Mouse (Mus musculus) stomach, embryonic 16.5 days (tissue): Measurements from ENCODE around the gene Slain1. TPM values are rescaled to one million over a fixed set of nuclear protein-coding genes. Genes with fewer than 3 reads are reported as not detected.

Experiments
- ATAC-seq: fragments of 200-750 bp; cut with Nextera tagmentation; 2 replicates; pipeline ENCODE4 v1.8.0; 2017; ENCODE audit warnings: moderate number of reproducible peaks, moderate TSS enrichment; ENCODE audit not compliant: insufficient read depth, low FRiP score
- H3K27ac ChIP-seq: fragments of 300-500 bp; sonication (generic); 2 replicates; pipeline ENCODE4 v1.5.1; 2014; ENCODE audit warnings: low read length
- H3K27me3 ChIP-seq: fragments of 300-500 bp; sonication (generic); 2 replicates; pipeline ENCODE4 v1.6.1; 2014; ENCODE audit warnings: low read length, control low read depth, mixed read lengths; ENCODE audit not compliant: control insufficient read depth, insufficient read depth
- H3K36me3 ChIP-seq: fragments of 300-500 bp; sonication (generic); 2 replicates; pipeline ENCODE4 v1.6.1; 2014; ENCODE audit warnings: low read length; ENCODE audit not compliant: control insufficient read depth, insufficient read depth
- H3K4me1 ChIP-seq: fragments of 300-500 bp; sonication (generic); 2 replicates; pipeline ENCODE4 v1.6.1; 2014; ENCODE audit warnings: low read length, control low read depth, mixed read lengths; ENCODE audit not compliant: control insufficient read depth, insufficient read depth
- H3K4me2 ChIP-seq: fragments of 300-500 bp; sonication (generic); 2 replicates; pipeline ENCODE4 v1.6.1; 2014; ENCODE audit warnings: low read depth, low read length, mixed read lengths
- H3K4me3 ChIP-seq: fragments of 300-500 bp; sonication (generic); replicated peaks from 2 replicates; pipeline ENCODE4 v1.5.1; 2014; ENCODE audit warnings: mild to moderate bottlenecking, low read length
- H3K9ac ChIP-seq: fragments of 300-500 bp; sonication (generic); 2 replicates; pipeline ENCODE4 v1.6.1; 2014; ENCODE audit warnings: low read length
- H3K9me3 ChIP-seq: fragments of 300-500 bp; sonication (generic); replicated peaks from 2 replicates; pipeline ENCODE4 v1.6.1; 2016; ENCODE audit warnings: low read length, control low read depth; ENCODE audit not compliant: control insufficient read depth
- WGBS: fragments of 180-500 bp; shearing (Covaris S2); extraction: QIAGEN DNeasy Blood & Tissue Kit; methylation state at CpG from one replicate; pipeline ENCODE4 v1.1.7; 2014; 5-methylcytosine and 5-hydroxymethylcytosine counted together
- polyA plus RNA-seq: library from polyadenylated mRNA; unstranded; fragments of >200 nt; fragmentation: Nextera tagmentation; extraction: Ambion mirVana; gene quantifications from 2 replicates; pipeline ENCODE4 v1.2.1, GENCODE M21; 2015

Gene Slain1
- polyA plus RNA-seq, 1 experiment from 2014 or later = 0.85 TPM

GRCm38 (mm10) chr14:103643933-103644332 lies 6.1 kb upstream of the Slain1 start:
- H3K9ac ChIP-seq = no peak overlapping the region
- H3K4me2 ChIP-seq = no peak overlapping the region
- 63% methylated on average over 3 of the region's 3 CpGs for WGBS

DNA sequence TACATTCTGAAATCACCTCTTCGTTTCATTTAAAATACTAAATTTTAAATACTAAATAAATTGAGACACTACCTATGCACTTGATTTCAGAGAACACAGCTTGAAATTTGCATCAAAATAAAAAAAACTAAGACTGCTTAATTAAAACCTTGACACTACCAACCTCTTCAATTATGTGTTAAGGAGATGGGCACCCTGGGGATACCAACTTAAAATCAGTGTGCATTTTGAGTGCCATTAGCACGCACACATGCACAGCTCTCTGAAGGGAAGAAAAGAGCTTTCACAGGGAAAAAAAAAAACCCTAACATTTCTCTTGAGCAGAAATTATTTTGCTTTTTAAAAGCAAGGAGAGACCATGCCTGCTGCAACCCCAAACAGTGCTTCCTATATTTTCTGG lies 2.0 kb upstream of the Slain1 start:
- 83% methylated on average over 2 of the region's 2 CpGs for WGBS
- ATAC-seq = no peak

More at GRCm38 (mm10) chr14:103643933-103644332, 6.1 kb upstream of the Slain1 start:
- Histone ChIP-seq H3K27me3 (peaks cover 3% of the 10 kb centered on the region; the same call in 1 of the 2 replicates), H3K4me3 (no peak overlapping the region), H3K27ac (no peak overlapping the region), H3K36me3 (no peaks in the 10 kb centered on the region), H3K9me3 (no peaks in the 10 kb centered on the region), H3K4me1 (no peaks in the 10 kb centered on the region)
- no peak for ATAC-seq

DNA sequence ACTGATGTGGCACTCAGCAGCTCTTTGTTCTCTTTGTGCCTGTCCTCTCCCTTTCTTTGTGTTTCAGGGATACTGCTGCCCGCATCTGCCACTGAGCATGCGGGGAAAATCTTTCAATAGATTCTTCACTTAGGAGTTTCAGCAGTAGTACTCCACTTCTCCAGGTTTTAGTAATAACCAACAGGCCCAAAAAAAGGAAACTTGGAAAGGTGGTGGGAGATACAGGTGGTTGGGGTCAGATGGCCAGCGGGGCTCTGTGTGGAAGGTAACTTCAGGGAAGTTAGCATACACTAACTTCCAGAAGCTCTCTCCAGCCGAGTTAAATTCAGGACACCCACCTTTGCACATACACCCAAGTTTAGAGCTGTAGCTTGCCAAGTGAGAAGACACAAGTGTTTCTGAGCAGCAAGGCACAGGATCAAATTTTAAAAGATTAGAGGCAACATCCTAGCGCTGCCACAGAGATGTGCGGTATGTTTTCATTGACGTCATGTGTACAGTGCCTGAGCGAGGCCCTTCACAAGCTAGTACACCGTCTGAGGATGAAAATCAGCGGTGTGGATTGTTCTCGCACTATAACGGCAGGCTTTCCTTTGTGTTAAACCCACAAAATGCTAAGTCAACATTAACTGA lies 1.3 kb upstream of the Slain1 start:
- Histone ChIP-seq H3K4me2 (peak overlapping the region; percentile 20; the same call in 1 of the 2 replicates), H3K9ac (no peak overlapping the region), H3K9me3 (no peaks in the 10 kb centered on the region), H3K36me3 (no peaks in the 10 kb centered on the region), H3K4me1 (peaks cover 3% of the 10 kb centered on the region), H3K27me3 (peaks cover 8% of the 10 kb centered on the region; the same call in 1 of the 2 replicates), H3K27ac (no peak overlapping the region), H3K4me3 (no peak overlapping the region; the same call in 1 of the 2 replicates)
- no peak for ATAC-seq
- 29% methylated on average over 12 of the region's 12 CpGs for WGBS

More for the DNA sequence above, 2.0 kb upstream of the Slain1 start:
- Histone ChIP-seq H3K4me1 (peaks cover 3% of the 10 kb centered on the region), H3K9ac (no peak overlapping the region), H3K27ac (no peak overlapping the region), H3K4me2 (no peak overlapping the region), H3K36me3 (no peaks in the 10 kb centered on the region), H3K4me3 (no peak overlapping the region), H3K9me3 (no peaks in the 10 kb centered on the region), H3K27me3 (peaks cover 8% of the 10 kb centered on the region; the same call in 1 of the 2 replicates)

- Histone ChIP-seq H3K4me3 (no peak overlapping the region), H3K4me1 (peaks cover 3% of the 10 kb centered on the region), H3K36me3 (no peaks in the 10 kb centered on the region), H3K27me3 (peaks cover 8% of the 10 kb centered on the region; the same call in 1 of the 2 replicates), H3K9ac (no peak overlapping the region), H3K27ac (no peak overlapping the region), H3K4me2 (peak overlapping the region; percentile 98), H3K9me3 (no peaks in the 10 kb centered on the region)
- no peak for ATAC-seq
- 49% methylated on average over 4 of the region's 4 CpGs for WGBS
Measured at GRCm38 (mm10) chr14:103649302-103649701, 726 bp upstream of the Slain1 start.

- H3K27ac ChIP-seq = peak overlapping the region; percentile 76
- H3K9ac ChIP-seq = peak overlapping the region; percentile 79
- peak; percentile 74 for ATAC-seq
- peak overlapping the region; percentile 98 for H3K4me2 ChIP-seq
- peaks cover 8% of the 10 kb centered on the region; the same call in 1 of the 2 replicates for H3K27me3 ChIP-seq
- no peaks in the 10 kb centered on the region for H3K9me3 ChIP-seq
- H3K36me3 ChIP-seq = no peaks in the 10 kb centered on the region
- peak overlapping the region; percentile 75 for H3K4me3 ChIP-seq
- peaks cover 3% of the 10 kb centered on the region for H3K4me1 ChIP-seq
- under 1% methylated on average over 56 of the region's 67 CpGs for WGBS
Measured at GRCm38 (mm10) chr14:103650413-103651101, 529 bp downstream of the Slain1 start.

DNA sequence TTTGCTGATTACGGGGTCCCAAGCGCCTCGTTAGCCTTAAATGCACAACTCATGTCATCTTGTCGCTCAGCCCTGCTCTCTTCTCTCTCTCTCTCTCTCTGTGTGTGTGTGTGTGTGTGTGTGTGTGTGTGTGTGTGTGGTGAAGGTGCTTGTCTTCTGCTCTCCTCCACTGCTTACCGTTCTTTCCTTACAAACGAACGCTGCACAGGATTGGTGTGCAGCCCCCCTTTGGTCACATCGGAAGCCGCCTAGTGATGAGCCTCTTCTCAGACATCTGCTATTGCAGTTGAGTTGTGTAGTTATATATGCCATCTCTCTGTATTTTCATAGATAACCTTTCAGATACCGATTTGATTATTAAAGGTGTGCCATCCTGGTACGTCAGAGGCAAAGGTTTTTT lies 1.1 kb downstream of the Slain1 start:
- Histone ChIP-seq H3K36me3 (no peaks in the 10 kb centered on the region), H3K4me1 (peaks cover 3% of the 10 kb centered on the region), H3K9me3 (no peaks in the 10 kb centered on the region), H3K4me2 (peak overlapping the region; percentile 98), H3K27ac (no peak overlapping the region), H3K9ac (peak overlapping the region; percentile 79), H3K4me3 (peak overlapping the region; percentile 75), H3K27me3 (peaks cover 8% of the 10 kb centered on the region; the same call in 1 of the 2 replicates)
- WGBS = 4% methylated on average over 11 of the region's 11 CpGs
- ATAC-seq = no peak

GRCm38 (mm10) chr14:103651562-103651961 lies 1.5 kb downstream of the Slain1 start:
- Histone ChIP-seq H3K27ac (no peak overlapping the region), H3K36me3 (no peaks in the 10 kb centered on the region), H3K9me3 (no peaks in the 10 kb centered on the region), H3K4me2 (peak overlapping the region; percentile 98), H3K4me3 (peak overlapping the region; percentile 75), H3K4me1 (peaks cover 3% of the 10 kb centered on the region), H3K27me3 (peaks cover 8% of the 10 kb centered on the region; the same call in 1 of the 2 replicates), H3K9ac (no peak overlapping the region)
- ATAC-seq = no peak
- 48% methylated on average over 2 of the region's 2 CpGs for WGBS

- Histone ChIP-seq H3K27ac (no peak overlapping the region), H3K9me3 (no peaks in the 10 kb centered on the region), H3K4me1 (peaks cover 3% of the 10 kb centered on the region), H3K36me3 (no peaks in the 10 kb centered on the region), H3K4me3 (no peak overlapping the region), H3K9ac (no peak overlapping the region), H3K27me3 (peaks cover 8% of the 10 kb centered on the region; the same call in 1 of the 2 replicates), H3K4me2 (no peak overlapping the region)
- 87% methylated on average over 5 of the region's 5 CpGs for WGBS
- no peak for ATAC-seq
Measured at GRCm38 (mm10) chr14:103652524-103652923, 2.5 kb downstream of the Slain1 start.

DNA sequence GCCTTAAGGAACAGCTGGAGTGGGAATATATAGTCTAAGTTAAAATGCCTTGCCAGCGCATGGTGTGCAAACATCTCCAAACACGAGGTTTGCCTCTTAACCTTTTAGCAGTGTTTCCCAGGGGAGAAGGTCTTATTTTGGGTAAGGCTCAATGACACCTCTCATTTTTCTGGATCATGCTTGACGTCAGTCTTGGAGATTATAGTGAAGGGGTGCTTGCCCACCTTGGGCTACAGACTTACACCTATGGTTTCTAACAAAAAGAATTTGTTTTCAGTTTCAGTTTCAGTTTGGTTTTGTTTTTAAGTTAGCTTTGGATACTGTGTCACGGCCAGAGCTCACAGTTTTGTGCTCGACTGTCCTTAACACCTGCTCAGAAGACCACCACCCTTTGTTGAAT lies 3.8 kb downstream of the Slain1 start:
- no peak overlapping the region for H3K9ac ChIP-seq
- WGBS = 47% methylated on average over 5 of the region's 5 CpGs

More for the DNA sequence above, 3.8 kb downstream of the Slain1 start:
- peak overlapping the region; percentile 11; the same call in 1 of the 2 replicates for H3K4me3 ChIP-seq
- H3K4me2 ChIP-seq = peak overlapping the region; percentile 32
- no peaks in the 10 kb centered on the region for H3K36me3 ChIP-seq
- no peak overlapping the region for H3K27ac ChIP-seq
- peaks cover 7% of the 10 kb centered on the region; the same call in 1 of the 2 replicates for H3K27me3 ChIP-seq
- H3K4me1 ChIP-seq = peaks cover 3% of the 10 kb centered on the region
- no peak for ATAC-seq
- no peaks in the 10 kb centered on the region for H3K9me3 ChIP-seq
